Mouse (Mus musculus) lung, postnatal 0 days (tissue): ENCODE results near the gene Fam76b.

ENCODE experiments used
- CTCF ChIP-seq: IDR thresholded peaks from 2 replicates; pipeline ENCODE4 v1.5.1; 2016; ENCODE audit warnings: antibody characterized with exemption, mild to moderate bottlenecking
- EP300 ChIP-seq: IDR thresholded peaks from 2 replicates; pipeline ENCODE4 v1.6.1; 2016; ENCODE audit warnings: antibody characterized with exemption, mild to moderate bottlenecking, control low read depth

DNA sequence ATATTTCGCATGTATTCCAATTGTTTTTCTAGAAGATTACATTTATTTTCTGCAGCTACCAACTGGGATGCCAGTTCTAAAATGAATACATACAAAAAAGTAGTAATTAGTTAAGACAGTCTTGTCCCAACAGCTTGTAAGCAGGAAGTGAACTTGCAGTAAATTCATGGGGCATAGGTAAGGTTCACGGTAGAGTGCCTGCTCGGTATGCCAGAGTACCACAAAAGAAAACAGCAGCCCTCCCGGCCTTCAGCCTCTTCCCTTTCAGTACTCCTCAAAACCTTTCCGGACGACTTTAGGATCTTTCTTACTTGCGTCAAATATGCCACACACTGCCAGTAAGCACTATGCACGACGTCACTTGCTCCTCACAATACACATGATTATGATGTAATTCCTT lies 9.1 kb upstream of the Fam76b start:
- TF ChIP-seq CTCF: no peak
- TF ChIP-seq EP300: no peak
